Mouse (Mus musculus): Measurements from ENCODE around the gene C2cd4b.
"Not testable (repeated sequence)": the region's sequence is repeated elsewhere in the genome, so short reads cannot be mapped to it uniquely, and the experiment has no call there.

GRCm38 (mm10) chr9:67759956-67760764 lies 923 bp downstream of the C2cd4b start:
- TF ChIP-seq CTCF (IDR thresholded peaks at IDR 0.05; ENCODE audit: borderline replicate concordance, insufficient read depth, low read depth, low read length) = not testable (repeated sequence)
- TF ChIP-seq POLR2A (IDR thresholded peaks at IDR 0.05; ENCODE audit: borderline replicate concordance, insufficient read depth, low read length) = 0 out of 2 replicates have a peak, but pooled peaks have one; percentile 9

Data from cerebellum, adult 2 months (tissue).